Mouse (Mus musculus) G1E (cell line): ENCODE results near the gene Tmem258.

ENCODE experiments used
- CTCF ChIP-seq: IDR thresholded peaks from 2 replicates; pipeline ENCODE4 v1.5.1; 2012; ENCODE audit warnings: low read depth, low read length, inconsistent platforms, mixed read lengths
- GATA1 ChIP-seq: IDR thresholded peaks from 2 replicates; pipeline ENCODE4 v1.6.1; 2012; ENCODE audit warnings: borderline replicate concordance, low read length, inconsistent platforms, mixed read lengths
- POLR2AphosphoS5 ChIP-seq: IDR thresholded peaks from 2 replicates; pipeline ENCODE4 v1.6.1; 2012; ENCODE audit warnings: low read depth, low read length, inconsistent platforms; ENCODE audit not compliant: insufficient replicate concordance
- TAL1 ChIP-seq: conservative IDR thresholded peaks from 2 replicates; pipeline ENCODE4 v1.6.1; 2012; ENCODE audit warnings: low read depth, low read length, inconsistent platforms, mixed read lengths

- TF ChIP-seq CTCF (no peak), GATA1 (no peak), TAL1 (no peak), POLR2AphosphoS5 (no peak)
Measured at GRCm38 (mm10) chr19:10231871-10232270, 28.1 kb downstream of the Tmem258 start.
